Mouse (Mus musculus): ENCODE measurements around the gene Mpl. TPM values are rescaled to one million over a fixed set of nuclear protein-coding genes. Genes with fewer than 3 reads are reported as not detected.

The Mpl gene
- polyA plus RNA-seq, 1 experiment, result not detected

GRCm38 (mm10) chr4:118432332-118432731 lies 25.0 kb downstream of the Mpl start:
- TF ChIP-seq CTCF (IDR thresholded peaks at IDR 0.05; ENCODE audit: control insufficient read depth, insufficient read depth, insufficient read length) (no peak), MYOG (IDR thresholded peaks at IDR 0.05; ENCODE audit: control insufficient read depth, extremely low read depth, insufficient read length) (no peak), MYOD1 (IDR thresholded peaks at IDR 0.05; ENCODE audit: control insufficient read depth, insufficient read length, low read depth) (no peak), USF1 (IDR thresholded peaks at IDR 0.05; ENCODE audit: low read depth) (no peak), FOSL1 (IDR thresholded peaks at IDR 0.05; ENCODE audit: insufficient read depth, low read length, poor library complexity, severe bottlenecking) (no peak), CEBPB (IDR thresholded peaks at IDR 0.05; ENCODE audit: low read depth) (no peak), MAX (IDR thresholded peaks at IDR 0.05) (no peak)

GRCm38 (mm10) chr4:118429215-118429895 lies 28.0 kb downstream of the Mpl start:
- Histone ChIP-seq H3K36me3 (ENCODE audit: control insufficient read depth, insufficient read depth) (peaks cover 36% of the 10 kb centered on the region), H3ac (ENCODE audit: control insufficient read depth, insufficient read length, low read depth) (peak overlapping the region; percentile 96), H3K27me3 (ENCODE audit: control insufficient read depth, insufficient read depth, insufficient read length) (no peaks in the 10 kb centered on the region), H3K79me2 (ENCODE audit: control insufficient read depth, insufficient read depth) (peaks cover 56% of the 10 kb centered on the region), H3K4me3 (ENCODE audit: insufficient read depth, poor library complexity, severe bottlenecking) (peak overlapping the region; percentile 65), H3K79me3 (ENCODE audit: low read depth) (peaks cover 20% of the 10 kb centered on the region)
- no peak for TF ChIP-seq CTCF (IDR thresholded peaks at IDR 0.05; ENCODE audit: control insufficient read depth, insufficient read depth, insufficient read length)
- TF ChIP-seq USF1 (IDR thresholded peaks at IDR 0.05; ENCODE audit: low read depth), result no peak
- TF ChIP-seq MYOD1 (IDR thresholded peaks at IDR 0.05; ENCODE audit: control insufficient read depth, insufficient read length, low read depth), result no peak
- no peak for TF ChIP-seq CEBPB (IDR thresholded peaks at IDR 0.05; ENCODE audit: low read depth)
- TF ChIP-seq MAX (IDR thresholded peaks at IDR 0.05), result no peak
- TF ChIP-seq MYOG (IDR thresholded peaks at IDR 0.05; ENCODE audit: control insufficient read depth, extremely low read depth, insufficient read length), result no peak
- TF ChIP-seq FOSL1 (IDR thresholded peaks at IDR 0.05; ENCODE audit: insufficient read depth, low read length, poor library complexity, severe bottlenecking), result no peak

More at GRCm38 (mm10) chr4:118432332-118432731, 25.0 kb downstream of the Mpl start:
- Histone ChIP-seq H3K79me2 (ENCODE audit: control insufficient read depth, insufficient read depth) (peaks cover 84% of the 10 kb centered on the region), H3ac (ENCODE audit: control insufficient read depth, insufficient read length, low read depth) (no peak overlapping the region), H3K36me3 (ENCODE audit: control insufficient read depth, insufficient read depth) (peaks cover 55% of the 10 kb centered on the region), H3K27me3 (ENCODE audit: control insufficient read depth, insufficient read depth, insufficient read length) (no peaks in the 10 kb centered on the region), H3K79me3 (ENCODE audit: low read depth) (peaks cover 45% of the 10 kb centered on the region), H3K4me3 (ENCODE audit: insufficient read depth, poor library complexity, severe bottlenecking) (no peak overlapping the region)

GRCm38 (mm10) chr4:118428531-118429214 lies 28.6 kb downstream of the Mpl start:
- Histone ChIP-seq H3K79me3 (ENCODE audit: low read depth) (peaks cover 16% of the 10 kb centered on the region), H3ac (ENCODE audit: control insufficient read depth, insufficient read length, low read depth) (peak overlapping the region; percentile 96), H3K4me3 (ENCODE audit: insufficient read depth, poor library complexity, severe bottlenecking) (peak overlapping the region; percentile 65), H3K36me3 (ENCODE audit: control insufficient read depth, insufficient read depth) (peaks cover 29% of the 10 kb centered on the region), H3K79me2 (ENCODE audit: control insufficient read depth, insufficient read depth) (peaks cover 50% of the 10 kb centered on the region), H3K27me3 (ENCODE audit: control insufficient read depth, insufficient read depth, insufficient read length) (no peaks in the 10 kb centered on the region)
- TF ChIP-seq USF1 (IDR thresholded peaks at IDR 0.05; ENCODE audit: low read depth), result peak; percentile 20
- no peak for TF ChIP-seq CTCF (IDR thresholded peaks at IDR 0.05; ENCODE audit: control insufficient read depth, insufficient read depth, insufficient read length)
- peak; percentile 61 for TF ChIP-seq CEBPB (IDR thresholded peaks at IDR 0.05; ENCODE audit: low read depth)
- peak; percentile 35 for TF ChIP-seq MAX (IDR thresholded peaks at IDR 0.05)

DNA sequence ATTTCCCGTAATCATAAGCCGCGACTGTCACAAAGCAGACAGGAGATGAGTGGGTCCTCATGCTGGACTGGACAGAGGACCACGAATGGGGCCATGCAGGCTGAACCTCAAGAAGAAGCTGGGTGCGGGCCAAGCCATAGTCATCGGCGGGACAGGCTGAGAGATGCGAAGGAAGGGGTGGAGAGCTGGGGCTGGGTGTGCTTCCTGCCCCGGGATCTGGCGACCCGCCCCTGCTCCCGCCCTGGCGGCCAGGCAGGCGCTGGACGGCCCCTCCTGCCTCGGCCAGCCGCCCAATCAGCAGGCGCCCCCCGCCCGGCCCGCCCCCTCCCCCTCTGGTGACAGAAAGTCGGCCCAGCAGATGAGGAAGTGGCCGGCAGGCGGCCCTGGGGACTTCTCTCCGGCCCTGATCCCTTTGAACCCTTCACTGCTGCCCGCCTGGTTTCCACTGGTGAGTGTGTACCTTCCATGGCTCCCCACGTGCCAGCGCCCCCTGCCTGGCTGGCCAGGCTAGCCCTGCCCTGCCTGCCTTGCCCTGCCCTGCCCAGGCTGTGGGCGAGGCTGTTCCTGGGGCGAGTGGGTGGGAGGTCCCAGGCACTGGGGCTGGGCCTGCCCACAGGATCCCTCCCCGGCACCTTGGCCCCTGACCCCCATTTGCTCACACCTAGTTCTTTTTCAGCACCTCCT lies 29.4 kb downstream of the Mpl start, which contains the start of gene Elovl1:
TSS of gene Elovl1 (plus strand) at position 326 of the 684 bp plus-strand sequence.
- Histone ChIP-seq H3K36me3 (ENCODE audit: control insufficient read depth, insufficient read depth) (peaks cover 21% of the 10 kb centered on the region), H3K79me2 (ENCODE audit: control insufficient read depth, insufficient read depth) (peaks cover 42% of the 10 kb centered on the region), H3K27me3 (ENCODE audit: control insufficient read depth, insufficient read depth, insufficient read length) (no peaks in the 10 kb centered on the region), H3ac (ENCODE audit: control insufficient read depth, insufficient read length, low read depth) (peak within 1 kb of the TSS; percentile 96), H3K4me3 (ENCODE audit: insufficient read depth, poor library complexity, severe bottlenecking) (peak within 1 kb of the TSS; percentile 65), H3K79me3 (ENCODE audit: low read depth) (peaks cover 16% of the 10 kb centered on the region)
- TF ChIP-seq CTCF (IDR thresholded peaks at IDR 0.05; ENCODE audit: control insufficient read depth, insufficient read depth, insufficient read length) (peak; percentile 62), MYOG (IDR thresholded peaks at IDR 0.05; ENCODE audit: control insufficient read depth, extremely low read depth, insufficient read length) (no peak)

DNA sequence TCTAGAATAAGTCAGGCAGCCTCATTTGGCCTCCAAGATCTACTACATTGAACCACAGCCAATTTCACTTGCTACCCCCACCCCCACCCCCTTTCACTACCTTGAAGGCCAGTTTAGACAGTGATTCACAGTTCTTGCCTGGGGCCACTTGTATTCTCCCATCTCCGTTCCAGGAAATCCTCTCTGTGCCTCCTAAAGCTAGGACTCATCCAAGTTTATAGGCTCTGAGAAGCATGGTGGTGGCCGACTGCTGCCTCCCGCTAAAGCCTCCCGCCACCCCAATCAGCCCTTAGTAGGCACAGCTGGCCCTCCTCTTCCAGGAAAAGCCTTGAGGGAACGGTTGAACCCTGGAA lies 29.9 kb downstream of the Mpl start:
- no peaks in the 10 kb centered on the region for H3K27me3 ChIP-seq (ENCODE audit: control insufficient read depth, insufficient read depth, insufficient read length)
- H3K36me3 ChIP-seq (ENCODE audit: control insufficient read depth, insufficient read depth), result peaks cover 16% of the 10 kb centered on the region
- H3ac ChIP-seq (ENCODE audit: control insufficient read depth, insufficient read length, low read depth), result peak overlapping the region; percentile 78
- TF ChIP-seq MYOG (IDR thresholded peaks at IDR 0.05; ENCODE audit: control insufficient read depth, extremely low read depth, insufficient read length), result no peak
- TF ChIP-seq FOSL1 (IDR thresholded peaks at IDR 0.05; ENCODE audit: insufficient read depth, low read length, poor library complexity, severe bottlenecking), result no peak
- TF ChIP-seq USF1 (IDR thresholded peaks at IDR 0.05; ENCODE audit: low read depth), result no peak
- TF ChIP-seq CEBPB (IDR thresholded peaks at IDR 0.05; ENCODE audit: low read depth), result no peak
- TF ChIP-seq MYOD1 (IDR thresholded peaks at IDR 0.05; ENCODE audit: control insufficient read depth, insufficient read length, low read depth), result no peak
- TF ChIP-seq CTCF (IDR thresholded peaks at IDR 0.05; ENCODE audit: control insufficient read depth, insufficient read depth, insufficient read length), result no peak
- no peak for TF ChIP-seq MAX (IDR thresholded peaks at IDR 0.05)
- H3K4me3 ChIP-seq (ENCODE audit: insufficient read depth, poor library complexity, severe bottlenecking), result peak overlapping the region; percentile 65
- peaks cover 16% of the 10 kb centered on the region for H3K79me3 ChIP-seq (ENCODE audit: low read depth)
- H3K79me2 ChIP-seq (ENCODE audit: control insufficient read depth, insufficient read depth), result peaks cover 40% of the 10 kb centered on the region
